In the genomic region with DNA sequence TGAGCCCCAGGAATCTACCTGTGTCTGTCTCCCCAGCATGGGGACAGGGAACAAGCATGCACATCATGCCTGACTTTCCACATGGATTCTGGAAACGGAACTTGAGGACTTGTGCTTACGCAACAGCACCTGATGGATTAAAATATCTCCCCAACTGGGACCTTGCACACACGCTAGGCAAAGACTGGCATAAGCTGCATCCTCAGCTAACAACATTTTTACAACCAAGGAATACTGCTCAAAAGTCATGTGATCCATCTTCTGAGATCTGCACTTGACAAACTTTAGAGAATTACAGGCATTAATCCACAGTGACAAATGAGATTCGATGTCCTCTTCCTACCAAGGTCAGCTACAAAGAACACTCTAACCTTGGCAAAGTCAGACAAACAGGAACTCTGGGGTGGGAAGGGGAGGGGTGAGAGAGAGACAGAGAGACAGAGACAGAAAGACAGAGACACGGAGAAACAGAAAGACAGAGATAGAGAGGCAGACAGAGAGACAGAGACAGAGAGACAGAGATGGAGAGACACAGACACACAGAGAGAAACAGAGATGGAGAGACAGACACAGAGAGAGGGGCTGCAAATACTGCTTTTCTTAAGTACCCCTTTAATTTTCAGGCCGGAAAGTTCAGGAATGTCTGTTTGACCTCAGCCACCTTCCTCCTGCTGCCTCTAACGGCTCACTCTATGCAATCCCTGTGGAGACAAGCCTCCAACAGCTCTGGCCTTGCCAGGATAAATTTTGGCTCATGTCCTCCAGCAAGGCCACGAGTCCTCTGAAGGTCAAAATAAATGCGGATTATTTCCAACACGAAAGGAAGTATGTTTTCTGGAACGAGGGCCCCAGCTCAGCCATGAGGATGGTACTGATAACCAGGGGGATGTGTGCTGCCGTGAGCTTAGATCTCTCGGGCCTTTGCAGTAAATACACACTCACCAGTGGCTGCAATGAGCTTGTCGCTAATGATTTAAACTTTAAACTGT, we compare ENCODE assay signal across 9 mouse cellular contexts. TPM values are rescaled to one million over a fixed set of nuclear protein-coding genes. Genes with fewer than 3 reads are reported as not detected.
A peak's percentile ranks its signal among the peaks of the same experiment; 100 is the strongest.
DNase-seq lines count a peak whose midpoint lies in the region; ATAC-seq and TF ChIP-seq lines count a peak whose summit lies in the region.
"Had no signal": no experiment of that assay in that cellular context is flagged by ENCODE, and none has a peak within 500 bp of the region (broad histone marks: within the 10 kb centered on the region; RNA-seq: fewer than 3 reads in every experiment).

No protein-coding gene starts in this region.

- H3K36me3 ChIP-seq in spleen, adult 2 months (ENCODE audit: control insufficient read depth, insufficient read depth, low read length): no peaks in the 10 kb centered on the region
- no peaks in the 10 kb centered on the region for H3K36me3 ChIP-seq in limb, embryonic 15.5 days
- no peaks in the 10 kb centered on the region for H3K36me3 ChIP-seq in stomach, postnatal 0 days (ENCODE audit: control insufficient read depth, insufficient read depth, low read length)
- H3K36me3 ChIP-seq in thymus, adult 2 months (ENCODE audit: control insufficient read depth, insufficient read depth, low read length): no peaks in the 10 kb centered on the region
- no peaks in the 10 kb centered on the region for H3K36me3 ChIP-seq in hindbrain, embryonic 12.5 days

- no peak for DNase-seq in spleen, adult 2 months (ENCODE audit: low read depth in 1 of 2, low spot score in 2 of 2)
- no peak for DNase-seq in spleen, adult 18-20 months
- peak; percentile 48 to 67 for DNase-seq in heart, postnatal 14 days
- peak; percentile 12 for DNase-seq in stomach, postnatal 0 days (ENCODE audit: low spot score)
- DNase-seq in thymus, adult 2 months: no peak
- DNase-seq in layer of hippocampus, postnatal 10 days (ENCODE audit: low spot score in 2 of 2): no peak
- DNase-seq: right cerebral cortex, postnatal 25 days had no signal

- no peak overlapping the region for H3K4me3 ChIP-seq in spleen, adult 2 months (ENCODE audit: extremely low read depth, insufficient read depth, insufficient read length)
- H3K4me3 ChIP-seq in limb, embryonic 15.5 days: no peak overlapping the region
- no peak overlapping the region for H3K4me3 ChIP-seq in stomach, postnatal 0 days (ENCODE audit: low read depth, low read length)
- H3K4me3 ChIP-seq in thymus, adult 2 months (ENCODE audit: control insufficient read depth, insufficient read depth, low read length): no peak overlapping the region
- no peak overlapping the region for H3K4me3 ChIP-seq in hindbrain, embryonic 12.5 days

- H3K4me1 ChIP-seq in spleen, adult 2 months (ENCODE audit: control insufficient read depth, insufficient read depth, insufficient read length): peaks cover 7% of the 10 kb centered on the region; the same call in 1 of the 2 replicates
- H3K4me1 ChIP-seq in limb, embryonic 15.5 days: peaks cover 65% of the 10 kb centered on the region
- peaks cover 11% of the 10 kb centered on the region for H3K4me1 ChIP-seq in stomach, postnatal 0 days (replicated peaks; ENCODE audit: control insufficient read depth, insufficient read depth)
- H3K4me1 ChIP-seq in thymus, adult 2 months (replicated peaks; ENCODE audit: control insufficient read depth, insufficient read depth, low read length): peaks cover 8% of the 10 kb centered on the region
- H3K4me1 ChIP-seq in hindbrain, embryonic 12.5 days: peaks cover 19% of the 10 kb centered on the region

- H3K9me3 ChIP-seq in limb, embryonic 15.5 days: no peaks in the 10 kb centered on the region
- H3K9me3 ChIP-seq in stomach, postnatal 0 days (ENCODE audit: control insufficient read depth, low read length): no peaks in the 10 kb centered on the region
- no peaks in the 10 kb centered on the region for H3K9me3 ChIP-seq in hindbrain, embryonic 12.5 days (replicated peaks)

- no peak for TF ChIP-seq CTCF in spleen, adult 2 months (IDR thresholded peaks at IDR 0.05; ENCODE audit: extremely low read depth, insufficient read depth, insufficient read length, insufficient replicate concordance)
- no peak for TF ChIP-seq CTCF in stomach, postnatal 0 days (IDR thresholded peaks at IDR 0.05; ENCODE audit: low read depth)
- TF ChIP-seq CTCF in thymus, adult 2 months (IDR thresholded peaks at IDR 0.05; ENCODE audit: borderline replicate concordance, control insufficient read depth, extremely low read depth, insufficient read depth, low read length, poor library complexity): no peak

- ATAC-seq in limb, embryonic 15.5 days (ENCODE audit: insufficient number of reproducible peaks, low FRiP score, low TSS enrichment, low read depth): no peak
- ATAC-seq in stomach, postnatal 0 days (ENCODE audit: low FRiP score, low TSS enrichment): 0 out of 2 replicates have a peak, but pooled peaks have one; percentile 37
- ATAC-seq in hindbrain, embryonic 12.5 days (ENCODE audit: low FRiP score): no peak

- peak overlapping the region; percentile 2; the same call in 1 of the 2 replicates for H3K27ac ChIP-seq in spleen, adult 2 months (ENCODE audit: insufficient read depth, low read length)
- H3K27ac ChIP-seq in limb, embryonic 15.5 days: peak overlapping the region; percentile 71
- H3K27ac ChIP-seq in stomach, postnatal 0 days (replicated peaks): peak overlapping the region; percentile 13
- H3K27ac ChIP-seq in thymus, adult 2 months (ENCODE audit: control insufficient read depth, insufficient read depth, low read length): no peak overlapping the region
- H3K27ac ChIP-seq in hindbrain, embryonic 12.5 days: no peak overlapping the region

- TF ChIP-seq POLR2A in spleen, adult 2 months (IDR thresholded peaks at IDR 0.05; ENCODE audit: low read depth, low read length): no peak
- TF ChIP-seq POLR2A in thymus, adult 2 months (IDR thresholded peaks at IDR 0.05; ENCODE audit: control insufficient read depth, extremely low read depth, insufficient read depth, low read length, poor library complexity): no peak

- intact Hi-C loops in heart, postnatal 14 days (cut with DNase I): loop anchor here (5.0 kb wide), 1 partner anchor 241 kb away; no protein-coding TSS in a partner anchor

- H3K9ac ChIP-seq in limb, embryonic 15.5 days: no peak overlapping the region
- peak overlapping the region; percentile 9; the same call in 1 of the 2 replicates for H3K9ac ChIP-seq in stomach, postnatal 0 days (ENCODE audit: low read length)
- no peak overlapping the region for H3K9ac ChIP-seq in hindbrain, embryonic 12.5 days

- H3K27me3 ChIP-seq in spleen, adult 2 months (ENCODE audit: control insufficient read depth, insufficient read depth, low read length): no peaks in the 10 kb centered on the region
- no peaks in the 10 kb centered on the region for H3K27me3 ChIP-seq in limb, embryonic 15.5 days
- no peaks in the 10 kb centered on the region for H3K27me3 ChIP-seq in stomach, postnatal 0 days (ENCODE audit: control insufficient read depth, insufficient read depth, low read length)
- H3K27me3 ChIP-seq in thymus, adult 2 months (ENCODE audit: control insufficient read depth, insufficient read depth, low read length): no peaks in the 10 kb centered on the region
- no peaks in the 10 kb centered on the region for H3K27me3 ChIP-seq in hindbrain, embryonic 12.5 days

- WGBS in spleen, adult 2 months: 77% methylated on average over 14 of the region's 14 CpGs
- WGBS in limb, embryonic 15.5 days: 46% methylated on average over 14 of the region's 14 CpGs
- WGBS in stomach, postnatal 0 days: 38% methylated on average over 14 of the region's 14 CpGs
- 89% methylated on average over 14 of the region's 14 CpGs for WGBS in thymus, adult 2 months
- WGBS in hindbrain, embryonic 12.5 days: 71% methylated on average over 14 of the region's 14 CpGs

- H3K4me2 ChIP-seq in limb, embryonic 15.5 days: no peak overlapping the region
- no peak overlapping the region for H3K4me2 ChIP-seq in stomach, postnatal 0 days (replicated peaks; ENCODE audit: low read depth)
- no peak overlapping the region for H3K4me2 ChIP-seq in hindbrain, embryonic 12.5 days (replicated peaks)

- TF ChIP-seq EP300 in stomach, postnatal 0 days (optimal IDR thresholded peaks at IDR 0.05): no peak

RNA-seq across cellular contexts. Expression of a gene that starts 55.8 kb away (rescaled TPM):
- polyA plus RNA-seq in spleen, adult 2 months (2012; rRNA removed): 20.5 TPM in 2 replicates
- total RNA-seq in heart, postnatal 14 days (2021): 10 to 100 TPM; 47.3 to 59.0 TPM
- polyA plus RNA-seq in limb, embryonic 15.5 days (2015; fragmentation: Nextera tagmentation; extraction: Ambion mirVana): 27.2 and 30.7 TPM in 2 replicates
- 10.6 and 11.9 TPM in 2 replicates for polyA plus RNA-seq in stomach, postnatal 0 days (2015; fragmentation: Nextera tagmentation; extraction: Ambion mirVana)
- 20.7 and 23.9 TPM in 2 replicates for polyA plus RNA-seq in thymus, adult 2 months (2012; rRNA removed)
- total RNA-seq in layer of hippocampus, postnatal 10 days (2021): 10 to 100 TPM; 12.7 to 13.6 TPM
- 12.0 and 13.7 TPM in 2 replicates for polyA plus RNA-seq in hindbrain, embryonic 12.5 days (2016; fragmentation: Nextera tagmentation; extraction: Ambion mirVana)

Comparison
In these comparisons a context has a peak if more than half of its experiments do, and no peak if none do; other contexts are left out.
1. DNase-seq: peak in heart, postnatal 14 days (2 of 2) and stomach, postnatal 0 days (single experiment); none in spleen, adult 2 months (0 of 2), spleen, adult 18-20 months (0 of 2), thymus, adult 2 months (single experiment) and layer of hippocampus, postnatal 10 days (0 of 2).
2. H3K27ac ChIP-seq: peak in spleen, adult 2 months (single experiment), limb, embryonic 15.5 days (single experiment) and stomach, postnatal 0 days (single experiment); none in thymus, adult 2 months (single experiment) and hindbrain, embryonic 12.5 days (single experiment).